Mouse (Mus musculus) CH12.LX (cell line): ENCODE measurements around the gene Myo10. TPM values are rescaled to one million over a fixed set of nuclear protein-coding genes. Genes with fewer than 3 reads are reported as not detected.

Source experiments
- DNase-seq: peaks from one replicate; pipeline ENCODE4 v3.0.0-alpha.2; 2013; ENCODE audit errors: extremely low read depth
- H3K27ac ChIP-seq: 2 replicates; pipeline ENCODE4 v1.5.1; 2012; ENCODE audit warnings: low read depth, mild to moderate bottlenecking, control low read depth, moderate library complexity; ENCODE audit not compliant: insufficient read depth
- H3K27me3 ChIP-seq: replicated peaks from 2 replicates; pipeline ENCODE3; 2012; ENCODE audit warnings: inconsistent platforms
- H3K36me3 ChIP-seq, 2 experiments: replicated peaks in 1 of 2; 2 replicates each; pipeline versions ENCODE3 to v1.6.1; 2012; ENCODE audit warnings: inconsistent platforms in 1 of 2, low read length in 1 of 2, mild to moderate bottlenecking in 1 of 2, mixed read lengths in 1 of 2, moderate library complexity in 1 of 2; ENCODE audit not compliant: control insufficient read depth in 1 of 2, insufficient read depth in 1 of 2
- H3K4me1 ChIP-seq, 2 experiments: 2 replicates each; pipeline ENCODE4 v1.6.1; 2012; ENCODE audit warnings: inconsistent platforms in 1 of 2, moderate library complexity in 1 of 2; ENCODE audit not compliant: insufficient read depth in 2 of 2, control insufficient read depth in 1 of 2
- H3K4me2 ChIP-seq: 2 replicates; pipeline ENCODE4 v1.6.1; 2012; ENCODE audit warnings: low read depth, mild to moderate bottlenecking, control low read depth; ENCODE audit not compliant: poor library complexity, insufficient read depth, severe bottlenecking
- H3K4me3 ChIP-seq, 3 experiments: fragments of 150-350 bp in 1 of 3; sonication (generic) in 1 of 3; replicated peaks in 1 of 3; 2 replicates each; pipeline versions ENCODE3 to v1.5.1; 2011 to 2012; ENCODE audit warnings: low read depth in 2 of 3, low read length in 2 of 3, mild to moderate bottlenecking in 2 of 3, moderate library complexity in 2 of 3, control low read depth in 1 of 3, improper control_type of control experiment in 1 of 3, inconsistent platforms in 1 of 3, mixed read lengths in 1 of 3; ENCODE audit not compliant: poor library complexity in 1 of 3
- H3K79me2 ChIP-seq: replicated peaks from 2 replicates; pipeline ENCODE4 v1.6.1; 2012; ENCODE audit warnings: mild to moderate bottlenecking, moderate library complexity; ENCODE audit not compliant: control insufficient read depth, poor library complexity, insufficient read depth, severe bottlenecking; ENCODE audit errors: extremely low read depth
- H3K9ac ChIP-seq: 2 replicates; pipeline ENCODE4 v1.6.1; 2012; ENCODE audit warnings: low read depth, mild to moderate bottlenecking, control low read depth, moderate library complexity; ENCODE audit not compliant: insufficient read depth
- H3K9me3 ChIP-seq: replicated peaks from 2 replicates; pipeline ENCODE3; 2012; ENCODE audit warnings: low read length, inconsistent platforms, mixed read lengths
- BHLHE40 ChIP-seq: IDR thresholded peaks from 2 replicates; pipeline ENCODE4 v1.6.1; 2011; ENCODE audit warnings: mild to moderate bottlenecking, low read depth, low read length, improper control_type of control experiment
- CTCF ChIP-seq, 2 experiments: IDR thresholded peaks in 1 of 2; conservative IDR thresholded peaks in 1 of 2; 2 replicates each; pipeline ENCODE4 v1.5.1; 2011 to 2012; ENCODE audit warnings: low read depth in 2 of 2, low read length in 2 of 2, improper control_type of control experiment in 1 of 2, inconsistent platforms in 1 of 2, mild to moderate bottlenecking in 1 of 2, moderate library complexity in 1 of 2
- E2F4 ChIP-seq: IDR thresholded peaks from 2 replicates; pipeline ENCODE4 v1.6.1; 2011; ENCODE audit warnings: low read depth, low read length, improper control_type of control experiment; ENCODE audit not compliant: insufficient replicate concordance
- ETS1 ChIP-seq: conservative IDR thresholded peaks from 2 replicates; pipeline ENCODE4 v1.6.1; 2012; ENCODE audit warnings: low read depth, mild to moderate bottlenecking, inconsistent platforms, low read length, improper control_type of control experiment, moderate library complexity
- JUN ChIP-seq: IDR thresholded peaks from 2 replicates; pipeline ENCODE4 v1.6.1; 2011; ENCODE audit warnings: low read depth, mild to moderate bottlenecking, low read length, improper control_type of control experiment, moderate library complexity; ENCODE audit not compliant: insufficient read depth
- JUND ChIP-seq: conservative IDR thresholded peaks from 2 replicates; pipeline ENCODE4 v1.6.1; 2011; ENCODE audit warnings: low read depth, low read length, improper control_type of control experiment
- KAT2A ChIP-seq: IDR thresholded peaks from 2 replicates; pipeline ENCODE4 v1.6.1; 2012; ENCODE audit warnings: low read length, improper control_type of control experiment, inconsistent platforms; ENCODE audit not compliant: insufficient replicate concordance
- MAFK ChIP-seq: IDR thresholded peaks from 2 replicates; pipeline ENCODE4 v1.6.1; 2011; ENCODE audit warnings: low read length, improper control_type of control experiment; ENCODE audit not compliant: insufficient replicate concordance
- MEF2A ChIP-seq: IDR thresholded peaks from 2 replicates; pipeline ENCODE4 v1.6.1; 2014; ENCODE audit warnings: low read depth, mild to moderate bottlenecking, inconsistent platforms, low read length, improper control_type of control experiment, borderline replicate concordance
- MXI1 ChIP-seq: IDR thresholded peaks from 2 replicates; pipeline ENCODE4 v1.6.1; 2011; ENCODE audit warnings: mild to moderate bottlenecking, low read depth, low read length, improper control_type of control experiment
- POLR2AphosphoS2 ChIP-seq: IDR thresholded peaks from 2 replicates; pipeline ENCODE4 v1.6.1; 2011; ENCODE audit warnings: low read depth, low read length, improper control_type of control experiment
- RCOR1 ChIP-seq: conservative IDR thresholded peaks from 2 replicates; pipeline ENCODE4 v1.6.1; 2012; ENCODE audit warnings: low read depth, mild to moderate bottlenecking, inconsistent platforms, low read length, improper control_type of control experiment
- TCF12 ChIP-seq: IDR thresholded peaks from 2 replicates; pipeline ENCODE4 v1.6.1; 2014; ENCODE audit warnings: low read depth, mild to moderate bottlenecking, inconsistent platforms, low read length, improper control_type of control experiment
- ZC3H11A ChIP-seq: IDR thresholded peaks from 2 replicates; pipeline ENCODE4 v1.6.1; 2012; ENCODE audit warnings: low read depth, mild to moderate bottlenecking, inconsistent platforms, low read length, improper control_type of control experiment
- ZKSCAN1 ChIP-seq: IDR thresholded peaks from 2 replicates; pipeline ENCODE4 v1.6.1; 2012; ENCODE audit warnings: low read depth, inconsistent platforms, low read length, improper control_type of control experiment, borderline replicate concordance
- dilution Hi-C: fragments of 300-500 bp; cut with MboI; formaldehyde crosslinking; loops from 2 replicates; pipeline ENCODE4 v1.14.3; 2020; ENCODE audit warnings: low sequenced_read_pairs; ENCODE audit not compliant: extremely low pct_unique_long_range_greater_than_20kb, extremely low pct_ligation_motif_present
- in situ Hi-C: fragments of 300-500 bp; cut with MboI; formaldehyde crosslinking; loops from 3 replicates; pipeline ENCODE4 v1.14.3; 2019; ENCODE audit warnings: low sequenced_read_pairs, low pct_ligation_motif_present, low pct_unique_long_range_greater_than_20kb, mixed read lengths
- polyA plus RNA-seq: library from polyadenylated mRNA; unstranded; fragments of >175 nt; gene quantifications from 2 replicates; pipeline ENCODE4 v1.2.1, GENCODE M21; 2012; ENCODE audit warnings: low read depth; ENCODE audit not compliant: insufficient read length
- total RNA-seq, 2 experiments: library from RNA; depleted of rRNA; stranded (reverse); fragments of 300-350 nt in 1 of 2; fragments of >200 nt in 1 of 2; gene quantifications; 2 replicates each; pipeline ENCODE4 v1.2.3; 2012 to 2014

Gene Myo10
- total and polyA plus RNA-seq, 3 experiments = 6.4 to 13.6 (median 8.6) TPM

- no peak for DNase-seq
- no peak overlapping the region for H3K9ac ChIP-seq
- no peak overlapping the region for H3K4me3 ChIP-seq
- H3K9me3 ChIP-seq = no peaks in the 10 kb centered on the region
- H3K4me1 ChIP-seq = 0 out of 4 replicates have a peak, but pooled peaks cover 0 to 3% of the 10 kb centered on the region in 2 experiments
- H3K36me3 ChIP-seq = no peaks in the 10 kb centered on the region
- no peaks in the 10 kb centered on the region for H3K27me3 ChIP-seq
- H3K27ac ChIP-seq = no peak overlapping the region
- H3K4me2 ChIP-seq = no peak overlapping the region
- TF ChIP-seq MEF2A (no peak), E2F4 (no peak)
- no peaks in the 10 kb centered on the region for H3K79me2 ChIP-seq
- in situ Hi-C loops = no loop called here
- dilution Hi-C loops = no loop called here
Measured at GRCm38 (mm10) chr15:25685186-25685585, 62.9 kb downstream of the Myo10 start.

GRCm38 (mm10) chr15:25688424-25689283 is 66.3 kb downstream of the Myo10 start:
- Histone ChIP-seq H3K79me2 (no peaks in the 10 kb centered on the region), H3K4me2 (no peak overlapping the region), H3K27me3 (no peaks in the 10 kb centered on the region), H3K9ac (no peak overlapping the region), H3K27ac (no peak overlapping the region), H3K36me3 (no peaks in the 10 kb centered on the region), H3K4me1 (0 out of 4 replicates have a peak, but pooled peaks cover 0 to 2% of the 10 kb centered on the region in 2 experiments), H3K9me3 (no peaks in the 10 kb centered on the region), H3K4me3 (no peak overlapping the region)
- DNase-seq = no peak
- dilution Hi-C loops (no loop called here), in situ Hi-C loops (no loop called here)
- TF ChIP-seq POLR2AphosphoS2 (no peak), RCOR1 (no peak), KAT2A (no peak), ETS1 (no peak), JUND (no peak), MXI1 (no peak), ZKSCAN1 (no peak), BHLHE40 (no peak), CTCF (conservative IDR thresholded peaks at IDR 0.05 in 1 of 2, IDR thresholded peaks at IDR 0.05 in 1 of 2; ENCODE audit: low read depth in 2 of 2, low read length in 2 of 2) (no peak), E2F4 (no peak), MAFK (no peak), JUN (no peak), ZC3H11A (no peak), TCF12 (no peak)
